Mouse (Mus musculus) forebrain, embryonic 14.5 days (tissue): ENCODE data around the gene En2. TPM values are rescaled to one million over a fixed set of nuclear protein-coding genes. Genes with fewer than 3 reads are reported as not detected.
A peak's percentile ranks its signal among the peaks of the same experiment; 100 is the strongest.

Source experiments
- ATAC-seq: fragments of 200-750 bp; cut with Nextera tagmentation; 2 replicates; pipeline ENCODE4 v1.8.0; 2017; ENCODE audit warnings: mild to moderate bottlenecking, moderate library complexity
- DNase-seq: peaks from one replicate; pipeline ENCODE4 v3.0.0-alpha.2; 2015; ENCODE audit warnings: low spot score
- H3K27ac ChIP-seq: fragments of 300-500 bp; sonication (generic); 2 replicates; pipeline ENCODE4 v1.5.1; 2014; ENCODE audit warnings: low read depth, mild to moderate bottlenecking, control low read depth, low read length, moderate library complexity
- H3K27me3 ChIP-seq: fragments of 300-500 bp; sonication (generic); replicated peaks from 2 replicates; pipeline ENCODE4 v1.6.1; 2014; ENCODE audit warnings: low read length, control low read depth, mixed read lengths; ENCODE audit not compliant: control insufficient read depth, insufficient read depth
- H3K36me3 ChIP-seq: fragments of 300-500 bp; sonication (generic); 2 replicates; pipeline ENCODE4 v1.6.1; 2014; ENCODE audit warnings: low read length, control low read depth; ENCODE audit not compliant: control insufficient read depth, insufficient read depth
- H3K4me1 ChIP-seq: fragments of 300-500 bp; sonication (generic); 2 replicates; pipeline ENCODE4 v1.6.1; 2014; ENCODE audit warnings: antibody characterized with exemption, low read length, control low read depth; ENCODE audit not compliant: control insufficient read depth, insufficient read depth
- H3K4me2 ChIP-seq: fragments of 300-500 bp; sonication (generic); 2 replicates; pipeline ENCODE4 v1.6.1; 2014; ENCODE audit warnings: mild to moderate bottlenecking, control low read depth, low read length
- H3K4me3 ChIP-seq: fragments of 300-500 bp; sonication (generic); 2 replicates; pipeline ENCODE4 v1.5.1; 2014; ENCODE audit warnings: low read depth, low read length, control low read depth
- H3K9ac ChIP-seq: fragments of 300-500 bp; sonication (generic); 2 replicates; pipeline ENCODE4 v1.6.1; 2014; ENCODE audit warnings: mild to moderate bottlenecking, low read length, control low read depth, moderate library complexity
- H3K9me3 ChIP-seq: fragments of 300-500 bp; sonication (generic); replicated peaks from 2 replicates; pipeline ENCODE4 v1.6.1; 2016; ENCODE audit warnings: low read length, control low read depth, mixed read lengths; ENCODE audit not compliant: control insufficient read depth
- WGBS: fragments of 180-500 bp; shearing (Covaris S2); extraction: QIAGEN DNeasy Blood & Tissue Kit; methylation state at CpG from one replicate; pipeline ENCODE4 v1.1.7; 2014; 5-methylcytosine and 5-hydroxymethylcytosine counted together
- polyA plus RNA-seq: library from polyadenylated mRNA; unstranded; fragments of >200 nt; fragmentation: Nextera tagmentation; extraction: Ambion mirVana; gene quantifications from 2 replicates; pipeline ENCODE4 v1.2.1, GENCODE M21; 2014

Gene En2
- polyA plus RNA-seq, 1 experiment from 2014 or later, result not detected

DNA sequence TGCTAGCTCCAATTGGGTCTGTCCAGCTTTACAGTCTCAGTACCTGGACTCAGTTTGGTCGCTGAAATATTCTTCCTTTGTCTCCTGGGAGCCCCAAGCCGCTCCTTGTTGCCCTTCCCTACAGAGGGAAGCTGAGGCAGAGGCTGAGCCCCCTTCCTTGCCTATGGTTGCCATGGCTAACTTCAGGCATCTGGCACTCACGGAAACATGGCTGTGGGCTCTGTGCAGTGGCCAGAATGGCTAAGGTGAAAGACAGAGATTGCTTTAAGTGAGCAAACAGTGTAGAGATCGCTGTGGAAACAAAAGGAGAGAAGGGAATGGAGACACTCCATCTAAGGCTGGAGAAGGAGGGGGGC, 26.6 kb downstream of the En2 start:
- H3K27ac ChIP-seq, result no peak overlapping the region
- no peaks in the 10 kb centered on the region for H3K9me3 ChIP-seq
- 26% methylated on average over 4 of the region's 4 CpGs for WGBS
- H3K4me2 ChIP-seq, result no peak overlapping the region
- H3K27me3 ChIP-seq, result no peaks in the 10 kb centered on the region; the same call in 1 of the 2 replicates
- no peak for ATAC-seq
- H3K4me3 ChIP-seq, result no peak overlapping the region
- DNase-seq, result no peak
- H3K9ac ChIP-seq, result no peak overlapping the region
- no peaks in the 10 kb centered on the region for H3K4me1 ChIP-seq
- no peaks in the 10 kb centered on the region for H3K36me3 ChIP-seq

DNA sequence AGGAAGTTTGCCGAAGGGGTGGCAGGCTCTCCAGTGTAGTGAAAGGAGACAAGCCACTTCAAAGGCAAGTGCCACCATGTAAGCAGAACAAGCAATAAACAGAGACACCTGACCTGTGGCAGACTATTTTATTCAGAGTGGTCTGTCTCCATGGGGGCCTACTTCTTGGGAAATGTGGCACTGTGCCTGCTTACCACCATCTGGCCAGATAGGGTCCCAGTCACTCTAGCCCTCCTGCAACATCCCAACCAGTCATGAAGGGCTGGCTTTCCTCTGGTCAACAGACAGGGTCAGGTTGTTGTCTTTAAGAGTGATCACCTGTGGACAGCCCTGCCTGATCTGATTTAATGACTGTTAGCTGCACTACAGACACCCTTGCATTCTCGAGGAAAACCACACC, 30.0 kb downstream of the En2 start:
- Histone ChIP-seq H3K4me3 (no peak overlapping the region), H3K9me3 (no peaks in the 10 kb centered on the region), H3K9ac (no peak overlapping the region), H3K27me3 (peaks cover 8% of the 10 kb centered on the region; the same call in 1 of the 2 replicates), H3K27ac (no peak overlapping the region), H3K36me3 (no peaks in the 10 kb centered on the region), H3K4me2 (no peak overlapping the region), H3K4me1 (no peaks in the 10 kb centered on the region)
- ATAC-seq (no peak), DNase-seq (no peak)
- WGBS, result 59% methylated on average over 2 of the region's 2 CpGs

DNA sequence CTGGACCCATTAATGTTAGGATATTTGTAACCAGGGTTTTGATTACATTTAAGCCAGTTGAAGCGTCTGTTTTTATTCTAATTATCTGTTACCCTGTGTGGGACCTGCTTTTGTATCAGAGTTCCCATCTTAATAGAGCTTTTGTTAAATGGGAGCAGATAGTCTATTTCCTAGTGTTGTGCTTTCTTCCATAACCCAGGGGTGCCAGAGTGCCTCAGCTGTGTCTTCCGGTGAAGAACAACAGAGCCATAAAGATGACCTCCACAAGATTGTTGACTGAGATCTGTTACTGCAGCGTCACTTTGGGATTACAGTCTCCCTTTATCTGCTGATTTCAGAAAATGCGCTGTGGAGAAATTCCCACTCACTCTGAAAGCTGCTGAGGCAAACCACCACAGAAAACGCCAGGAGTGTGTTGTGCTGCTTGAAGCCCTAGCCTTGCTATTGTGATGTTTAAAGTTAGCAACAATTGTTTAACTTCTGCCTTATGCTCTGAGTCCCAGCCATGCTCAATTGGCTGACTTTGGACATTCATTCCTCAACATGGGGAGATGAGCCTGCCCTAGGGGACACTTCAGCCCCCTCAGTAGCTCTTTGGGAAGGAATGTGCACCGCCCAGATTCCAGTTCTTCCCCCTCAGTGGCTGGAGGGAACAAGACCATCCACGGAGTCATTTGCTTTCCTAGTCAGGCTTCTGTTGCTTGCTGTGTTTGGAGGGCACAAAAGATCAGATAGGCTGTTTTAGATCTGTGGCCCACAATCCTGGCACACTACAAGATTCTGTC, 33.8 kb downstream of the En2 start:
- Histone ChIP-seq H3K9me3 (no peaks in the 10 kb centered on the region), H3K9ac (no peak overlapping the region), H3K4me1 (no peaks in the 10 kb centered on the region), H3K36me3 (no peaks in the 10 kb centered on the region), H3K4me3 (no peak overlapping the region), H3K27ac (no peak overlapping the region), H3K27me3 (peaks cover 32% of the 10 kb centered on the region), H3K4me2 (no peak overlapping the region)
- ATAC-seq (no peak), DNase-seq (no peak)
- 41% methylated on average over 7 of the region's 7 CpGs for WGBS

DNA sequence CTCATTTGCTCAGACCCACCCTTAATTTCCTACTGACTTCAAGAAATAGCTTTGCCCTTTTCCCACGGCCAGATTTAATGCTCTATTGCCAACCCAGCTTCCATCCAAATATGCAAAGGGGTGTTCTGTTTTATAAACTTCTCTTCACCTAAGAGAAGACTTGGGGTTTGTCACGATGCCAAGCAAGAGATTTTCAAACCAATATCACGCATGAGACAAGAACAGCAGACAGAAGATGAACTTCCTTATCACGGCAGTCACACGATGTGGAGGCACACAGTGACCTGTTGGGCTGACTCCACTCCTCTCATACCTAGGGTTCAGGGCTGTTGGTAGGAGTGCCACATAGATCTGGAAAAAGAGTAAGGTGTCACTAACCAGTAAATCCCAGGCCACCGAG, 37.6 kb downstream of the En2 start:
- Histone ChIP-seq H3K4me1 (no peaks in the 10 kb centered on the region), H3K9me3 (no peaks in the 10 kb centered on the region), H3K27me3 (peaks cover 60% of the 10 kb centered on the region), H3K27ac (no peak overlapping the region), H3K36me3 (no peaks in the 10 kb centered on the region), H3K4me3 (no peak overlapping the region), H3K9ac (no peak overlapping the region), H3K4me2 (no peak overlapping the region)
- ATAC-seq, result no peak
- no peak for DNase-seq
- 78% methylated on average over 6 of the region's 6 CpGs for WGBS

DNA sequence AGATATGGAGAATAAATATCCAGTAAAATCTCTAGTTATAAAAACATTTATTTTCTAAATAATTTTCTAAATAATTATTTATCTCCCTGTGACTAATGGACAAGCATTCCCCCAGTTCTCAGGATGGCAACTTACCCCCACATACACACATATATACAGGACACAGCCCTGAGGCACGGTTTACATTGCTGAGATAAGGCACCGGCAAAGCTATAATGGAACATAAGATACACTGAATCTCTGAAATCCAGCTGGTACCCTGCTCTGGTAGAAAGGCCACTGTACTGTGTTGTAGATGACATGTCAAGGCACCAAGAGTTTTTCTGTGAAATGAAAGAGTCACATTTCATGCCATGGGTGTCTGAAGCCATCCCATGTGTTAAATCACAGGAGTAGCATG, 39.2 kb downstream of the En2 start:
- no peaks in the 10 kb centered on the region for H3K9me3 ChIP-seq
- no peak for DNase-seq
- H3K4me3 ChIP-seq, result no peak overlapping the region
- ATAC-seq, result no peak
- no peak overlapping the region for H3K9ac ChIP-seq
- H3K4me2 ChIP-seq, result no peak overlapping the region
- no peaks in the 10 kb centered on the region for H3K36me3 ChIP-seq
- 81% methylated on average over 2 of the region's 2 CpGs for WGBS
- 0 out of 2 replicates have a peak, but pooled peaks cover 2% of the 10 kb centered on the region for H3K4me1 ChIP-seq
- H3K27ac ChIP-seq, result no peak overlapping the region
- peaks cover 76% of the 10 kb centered on the region for H3K27me3 ChIP-seq

DNA sequence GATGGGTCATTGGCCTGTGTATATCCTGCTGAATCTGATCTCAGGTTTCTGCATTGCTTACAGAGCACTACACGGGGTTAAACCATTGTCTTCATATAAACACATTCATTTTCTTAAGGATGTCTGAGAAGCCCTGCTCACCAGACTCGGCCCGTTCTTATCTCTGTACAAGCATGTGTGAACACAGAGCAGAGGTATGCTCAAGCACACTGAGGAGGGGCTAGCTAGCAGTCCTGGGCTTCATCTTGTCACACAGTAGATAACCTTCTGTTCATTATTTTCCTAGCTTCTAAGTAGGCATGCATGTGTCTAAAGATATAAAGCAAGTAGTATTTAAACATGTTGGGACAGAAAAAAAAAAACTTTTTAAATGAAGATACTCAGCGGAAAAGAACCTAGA, 41.0 kb downstream of the En2 start:
- no peak overlapping the region for H3K9ac ChIP-seq
- H3K4me3 ChIP-seq, result no peak overlapping the region
- no peak for DNase-seq
- ATAC-seq, result no peak
- H3K27ac ChIP-seq, result no peak overlapping the region
- no peak overlapping the region for H3K4me2 ChIP-seq
- no peaks in the 10 kb centered on the region for H3K9me3 ChIP-seq
- H3K36me3 ChIP-seq, result no peaks in the 10 kb centered on the region
- peaks cover 87% of the 10 kb centered on the region for H3K27me3 ChIP-seq
- H3K4me1 ChIP-seq, result 0 out of 2 replicates have a peak, but pooled peaks cover 8% of the 10 kb centered on the region
- WGBS, result 67% methylated on average over 4 of the region's 4 CpGs

DNA sequence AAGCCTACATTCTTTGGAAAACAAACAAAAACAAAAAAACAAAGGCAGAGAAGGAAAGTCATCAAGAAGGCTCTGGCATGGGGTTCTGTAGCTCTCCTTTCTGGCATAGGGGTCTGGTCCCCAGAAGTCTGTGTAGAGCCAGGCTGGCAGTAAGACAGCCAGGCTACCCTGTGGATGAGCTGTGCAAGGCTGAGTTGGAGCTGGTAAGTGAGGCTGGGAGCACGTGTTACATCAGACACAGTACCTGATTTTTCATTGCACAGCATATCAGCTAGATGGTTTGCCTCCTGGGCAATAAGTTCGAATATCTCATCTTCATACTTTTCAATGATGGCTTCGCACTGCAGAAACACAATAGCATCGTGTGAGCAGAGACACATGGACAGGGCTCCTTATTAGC, 41.5 kb downstream of the En2 start:
- DNase-seq (no peak), ATAC-seq (no peak)
- H3K27ac ChIP-seq, result no peak overlapping the region
- no peaks in the 10 kb centered on the region for H3K9me3 ChIP-seq
- no peaks in the 10 kb centered on the region for H3K36me3 ChIP-seq
- H3K4me3 ChIP-seq, result no peak overlapping the region
- peaks cover 87% of the 10 kb centered on the region for H3K27me3 ChIP-seq
- no peak overlapping the region for H3K4me2 ChIP-seq
- no peak overlapping the region for H3K9ac ChIP-seq
- 60% methylated on average over 4 of the region's 4 CpGs for WGBS
- 0 out of 2 replicates have a peak, but pooled peaks cover 8% of the 10 kb centered on the region for H3K4me1 ChIP-seq

DNA sequence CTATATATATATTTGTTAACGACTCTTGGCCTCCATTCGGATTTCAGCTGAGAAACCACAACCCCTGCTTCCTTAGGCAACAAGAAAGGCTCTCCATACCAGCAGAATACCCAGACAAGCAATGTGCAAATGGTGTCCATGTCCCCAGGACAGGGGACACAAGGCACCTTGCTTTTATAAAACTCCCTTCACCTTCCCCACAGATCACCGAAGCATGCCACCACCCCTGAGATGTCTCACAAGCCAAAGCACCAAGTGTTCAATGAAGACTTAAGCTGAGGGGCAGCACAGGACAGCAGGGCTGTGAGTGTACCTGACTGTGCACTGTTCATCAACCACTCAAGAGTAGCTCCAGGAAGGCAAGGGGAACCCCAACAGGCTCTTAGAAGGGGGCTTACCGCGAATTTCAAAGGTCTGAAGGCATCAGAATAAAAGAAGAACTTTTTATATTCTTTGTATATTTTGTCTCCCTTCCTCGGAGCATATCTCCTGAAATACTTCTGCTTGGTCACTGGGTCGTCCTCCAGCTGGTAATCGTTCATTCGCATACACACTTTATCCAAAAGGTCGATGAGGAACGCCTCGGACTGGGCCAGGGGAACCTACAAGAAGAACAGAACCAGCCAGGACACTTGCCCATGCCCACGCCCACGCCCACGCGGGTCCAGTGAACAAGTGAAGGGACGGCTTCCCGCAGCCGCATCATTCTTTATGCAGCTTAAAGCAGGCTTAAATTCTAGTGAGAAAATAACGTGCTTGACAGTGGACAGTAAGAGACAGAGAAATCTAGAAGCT, 43.4 kb downstream of the En2 start:
- Histone ChIP-seq H3K27me3 (peaks cover 88% of the 10 kb centered on the region), H3K36me3 (no peaks in the 10 kb centered on the region), H3K9me3 (no peaks in the 10 kb centered on the region), H3K9ac (no peak overlapping the region), H3K4me1 (0 out of 2 replicates have a peak, but pooled peaks cover 8% of the 10 kb centered on the region), H3K27ac (no peak overlapping the region), H3K4me3 (peak overlapping the region; percentile 33; the same call in 1 of the 2 replicates), H3K4me2 (peak overlapping the region; percentile 61)
- 10% methylated on average over 20 of the region's 20 CpGs for WGBS
- no peak for DNase-seq
- ATAC-seq, result no peak
